Mouse (Mus musculus) neural tube, embryonic 15.5 days (tissue): ENCODE measurements around the gene Samd4. TPM values are rescaled to one million over a fixed set of nuclear protein-coding genes. Genes with fewer than 3 reads are reported as not detected.

Source experiments
- ATAC-seq: fragments of 200-750 bp; cut with Nextera tagmentation; 2 replicates; pipeline ENCODE4 v1.8.0; 2017; ENCODE audit warnings: mild to moderate bottlenecking, moderate TSS enrichment, moderate library complexity; ENCODE audit not compliant: low FRiP score
- H3K27ac ChIP-seq: fragments of 300-500 bp; sonication (generic); replicated peaks from 2 replicates; pipeline ENCODE4 v1.5.1; 2015; ENCODE audit warnings: mild to moderate bottlenecking, inconsistent platforms
- H3K27me3 ChIP-seq: fragments of 300-500 bp; sonication (generic); replicated peaks from 2 replicates; pipeline ENCODE4 v1.6.1; 2015; ENCODE audit warnings: inconsistent platforms
- H3K36me3 ChIP-seq: fragments of 300-500 bp; sonication (generic); 2 replicates; pipeline ENCODE4 v1.6.1; 2015; ENCODE audit warnings: inconsistent platforms
- H3K4me1 ChIP-seq: fragments of 300-500 bp; sonication (generic); 2 replicates; pipeline ENCODE4 v1.6.1; 2015; ENCODE audit warnings: inconsistent platforms
- H3K4me2 ChIP-seq: fragments of 300-500 bp; sonication (generic); 2 replicates; pipeline ENCODE4 v1.6.1; 2015; ENCODE audit warnings: inconsistent platforms, mild to moderate bottlenecking, moderate library complexity
- H3K4me3 ChIP-seq: fragments of 300-500 bp; sonication (generic); replicated peaks from 2 replicates; pipeline ENCODE4 v1.5.1; 2015; ENCODE audit warnings: mild to moderate bottlenecking, inconsistent platforms
- H3K9ac ChIP-seq: fragments of 300-500 bp; sonication (generic); replicated peaks from 2 replicates; pipeline ENCODE4 v1.6.1; 2015; ENCODE audit warnings: mild to moderate bottlenecking, inconsistent platforms
- H3K9me3 ChIP-seq: fragments of 300-500 bp; sonication (generic); replicated peaks from 2 replicates; pipeline ENCODE4 v1.6.1; 2016; ENCODE audit warnings: inconsistent platforms
- WGBS: fragments of 180-500 bp; shearing (Covaris S2); methylation state at CpG from one replicate; pipeline ENCODE4 v1.1.7; 2015; ENCODE audit warnings: mixed read lengths; 5-methylcytosine and 5-hydroxymethylcytosine counted together
- polyA plus RNA-seq: library from polyadenylated mRNA; unstranded; fragments of >200 nt; fragmentation: Nextera tagmentation; extraction: Ambion mirVana; gene quantifications from 2 replicates; pipeline ENCODE4 v1.2.1, GENCODE M21; 2015

Gene Samd4
- polyA plus RNA-seq, 1 experiment from 2014 or later: 5.1 TPM

- no peaks in the 10 kb centered on the region for H3K27me3 ChIP-seq
- no peak overlapping the region for H3K27ac ChIP-seq
- H3K9me3 ChIP-seq: no peaks in the 10 kb centered on the region
- H3K36me3 ChIP-seq: no peaks in the 10 kb centered on the region
- no peaks in the 10 kb centered on the region for H3K4me1 ChIP-seq
- WGBS: 81% methylated on average over 6 of the region's 6 CpGs
- no peak for ATAC-seq
- no peak overlapping the region for H3K9ac ChIP-seq
- H3K4me2 ChIP-seq: no peak overlapping the region
- H3K4me3 ChIP-seq: no peak overlapping the region
These were observed 31.7 kb downstream of the Samd4 start for GRCm38 (mm10) chr14:46914356-46914755.

GRCm38 (mm10) chr14:46915555-46915954 lies 32.9 kb downstream of the Samd4 start:
- Histone ChIP-seq H3K9me3 (no peaks in the 10 kb centered on the region), H3K27me3 (no peaks in the 10 kb centered on the region), H3K9ac (no peak overlapping the region), H3K4me1 (no peaks in the 10 kb centered on the region), H3K4me3 (no peak overlapping the region), H3K4me2 (no peak overlapping the region), H3K27ac (no peak overlapping the region), H3K36me3 (no peaks in the 10 kb centered on the region)
- ATAC-seq: no peak
- 73% methylated on average over 6 of the region's 6 CpGs for WGBS

GRCm38 (mm10) chr14:46916581-46916980 lies 33.9 kb downstream of the Samd4 start:
- WGBS: 77% methylated on average over 4 of the region's 4 CpGs
- no peak for ATAC-seq

GRCm38 (mm10) chr14:46917136-46917535 lies 34.5 kb downstream of the Samd4 start:
- no peak overlapping the region for H3K4me3 ChIP-seq
- no peaks in the 10 kb centered on the region for H3K27me3 ChIP-seq
- no peaks in the 10 kb centered on the region for H3K36me3 ChIP-seq
- no peak overlapping the region for H3K27ac ChIP-seq
- ATAC-seq: no peak
- WGBS: 89% methylated on average over 5 of the region's 5 CpGs
- no peak overlapping the region for H3K4me2 ChIP-seq
- H3K9me3 ChIP-seq: no peaks in the 10 kb centered on the region
- no peaks in the 10 kb centered on the region for H3K4me1 ChIP-seq
- no peak overlapping the region for H3K9ac ChIP-seq

More at GRCm38 (mm10) chr14:46916581-46916980, 33.9 kb downstream of the Samd4 start:
- Histone ChIP-seq H3K27me3 (no peaks in the 10 kb centered on the region), H3K9ac (no peak overlapping the region), H3K4me1 (no peaks in the 10 kb centered on the region), H3K4me3 (no peak overlapping the region), H3K27ac (no peak overlapping the region), H3K9me3 (no peaks in the 10 kb centered on the region), H3K4me2 (no peak overlapping the region), H3K36me3 (no peaks in the 10 kb centered on the region)

DNA sequence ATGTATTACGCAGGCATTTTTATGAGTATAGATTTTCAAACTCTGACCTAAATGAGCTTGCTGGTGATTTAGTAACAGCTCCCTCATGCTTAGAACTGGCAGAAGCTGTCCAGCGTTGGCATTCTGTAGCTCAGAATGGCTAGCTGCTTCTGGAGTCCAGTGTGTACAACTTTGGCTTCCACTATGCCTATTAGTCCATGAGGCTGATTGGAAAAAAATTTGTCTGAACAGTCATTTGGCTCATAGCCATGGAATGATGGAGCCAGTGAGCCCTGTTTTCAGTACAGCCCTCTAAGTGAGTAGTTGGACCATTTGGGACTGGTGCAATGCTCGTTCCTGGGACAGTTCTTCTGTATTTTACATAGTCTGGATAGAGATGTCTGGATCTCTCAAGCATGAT lies 34.9 kb downstream of the Samd4 start:
- no peaks in the 10 kb centered on the region for H3K27me3 ChIP-seq
- H3K4me1 ChIP-seq: no peaks in the 10 kb centered on the region
- H3K27ac ChIP-seq: no peak overlapping the region
- 92% methylated on average over 3 of the region's 3 CpGs for WGBS
- no peaks in the 10 kb centered on the region for H3K9me3 ChIP-seq
- ATAC-seq: no peak
- H3K36me3 ChIP-seq: no peaks in the 10 kb centered on the region
- H3K4me3 ChIP-seq: no peak overlapping the region
- H3K9ac ChIP-seq: no peak overlapping the region
- H3K4me2 ChIP-seq: no peak overlapping the region

GRCm38 (mm10) chr14:46920496-46920895 lies 37.8 kb downstream of the Samd4 start:
- WGBS: 85% methylated on average over 5 of the region's 5 CpGs
- no peaks in the 10 kb centered on the region for H3K4me1 ChIP-seq
- H3K36me3 ChIP-seq: no peaks in the 10 kb centered on the region
- no peaks in the 10 kb centered on the region for H3K9me3 ChIP-seq
- H3K4me2 ChIP-seq: no peak overlapping the region
- no peak overlapping the region for H3K4me3 ChIP-seq
- H3K27me3 ChIP-seq: no peaks in the 10 kb centered on the region
- H3K9ac ChIP-seq: no peak overlapping the region
- no peak overlapping the region for H3K27ac ChIP-seq
- ATAC-seq: no peak

DNA sequence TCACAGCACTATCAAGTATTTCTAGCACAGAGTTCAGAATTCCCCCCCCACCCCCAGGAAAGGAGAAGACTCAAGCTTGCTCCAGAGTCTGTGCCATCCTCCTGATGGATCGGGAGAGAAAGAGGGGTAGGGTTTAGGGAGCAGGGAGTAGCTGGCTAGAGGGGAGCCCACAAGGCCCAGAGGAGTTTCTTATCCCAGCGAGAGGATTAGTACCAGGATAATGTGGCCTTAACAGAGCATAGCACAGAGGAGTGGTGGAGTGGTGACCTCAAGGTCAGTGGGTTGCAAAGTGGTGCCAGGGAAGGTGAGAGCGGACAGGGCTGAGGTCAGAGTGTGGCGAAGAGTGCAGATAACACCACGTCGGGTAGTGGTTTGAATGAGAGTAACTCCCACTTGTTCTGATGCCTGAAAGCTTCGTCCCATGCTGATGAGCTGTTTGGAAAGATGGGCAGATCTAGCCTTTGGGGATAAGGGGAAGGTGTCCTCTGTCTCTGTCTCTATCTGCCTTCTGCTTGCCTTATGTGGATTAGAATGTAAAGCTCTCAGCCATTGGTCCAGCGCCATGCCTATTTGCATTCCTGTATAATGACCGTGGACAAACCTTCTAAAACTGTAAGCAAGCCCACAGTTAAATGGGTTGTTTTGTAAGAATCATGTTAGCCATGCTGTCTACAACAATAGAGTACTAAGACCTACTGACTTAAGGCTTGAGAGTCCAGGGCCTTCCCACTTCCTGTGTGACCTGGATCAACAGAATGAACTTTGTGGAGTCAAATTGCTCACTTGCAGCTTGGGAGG lies 38.7 kb downstream of the Samd4 start:
- Histone ChIP-seq H3K27me3 (no peaks in the 10 kb centered on the region), H3K36me3 (no peaks in the 10 kb centered on the region), H3K9ac (no peak overlapping the region), H3K4me2 (no peak overlapping the region), H3K4me3 (no peak overlapping the region), H3K9me3 (no peaks in the 10 kb centered on the region), H3K4me1 (no peaks in the 10 kb centered on the region), H3K27ac (no peak overlapping the region)
- 84% methylated on average over 9 of the region's 9 CpGs for WGBS
- no peak for ATAC-seq

DNA sequence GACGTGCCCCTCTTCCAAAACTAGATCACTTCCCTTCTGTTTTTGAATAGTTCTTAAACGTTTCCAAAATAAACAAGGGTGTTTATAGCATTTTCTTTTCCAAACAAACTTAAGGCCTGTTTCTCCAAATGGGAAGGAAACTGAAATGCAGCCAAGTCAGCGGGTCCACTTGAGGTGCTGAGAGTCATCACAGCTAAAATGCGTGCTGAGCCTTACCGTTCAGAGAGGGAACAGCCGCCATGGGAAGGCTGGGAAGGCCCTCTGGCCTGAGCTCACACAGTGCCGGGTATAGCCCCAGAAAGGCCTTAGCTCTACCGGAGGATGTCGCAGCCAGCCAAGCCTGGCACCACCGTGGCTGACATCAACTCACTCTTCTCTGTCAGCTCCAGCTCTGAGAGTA lies 41.3 kb downstream of the Samd4 start:
- no peak overlapping the region for H3K4me3 ChIP-seq
- no peaks in the 10 kb centered on the region for H3K36me3 ChIP-seq
- H3K4me1 ChIP-seq: no peaks in the 10 kb centered on the region
- H3K27ac ChIP-seq: no peak overlapping the region
- H3K9me3 ChIP-seq: no peaks in the 10 kb centered on the region
- H3K4me2 ChIP-seq: no peak overlapping the region
- no peak for ATAC-seq
- 77% methylated on average over 10 of the region's 10 CpGs for WGBS
- no peaks in the 10 kb centered on the region for H3K27me3 ChIP-seq
- no peak overlapping the region for H3K9ac ChIP-seq

DNA sequence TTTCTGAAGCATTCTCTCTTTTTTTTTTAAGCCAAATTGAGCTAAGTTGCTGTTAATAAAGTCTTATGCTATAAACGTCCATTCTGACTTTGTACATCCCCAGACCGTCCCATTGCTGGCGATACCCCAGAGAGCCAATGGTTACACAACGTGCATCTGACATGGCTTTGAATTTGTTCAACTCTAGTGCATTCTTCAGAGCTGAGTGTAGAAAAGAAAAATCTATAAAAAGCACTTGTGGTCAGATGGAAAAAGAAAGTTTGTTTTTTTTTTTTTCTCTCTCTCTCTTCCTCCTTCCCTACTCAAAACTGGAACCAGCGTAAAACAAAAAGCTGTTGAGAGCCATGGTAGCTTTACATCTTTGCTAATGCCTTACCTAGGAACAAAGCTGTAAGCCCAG lies 41.8 kb downstream of the Samd4 start:
- Histone ChIP-seq H3K36me3 (no peaks in the 10 kb centered on the region), H3K4me2 (no peak overlapping the region), H3K9ac (no peak overlapping the region), H3K9me3 (no peaks in the 10 kb centered on the region), H3K27me3 (no peaks in the 10 kb centered on the region), H3K4me1 (no peaks in the 10 kb centered on the region), H3K27ac (no peak overlapping the region), H3K4me3 (no peak overlapping the region)
- 83% methylated on average over 5 of the region's 5 CpGs for WGBS
- ATAC-seq: no peak

- Histone ChIP-seq H3K27me3 (no peaks in the 10 kb centered on the region), H3K9ac (no peak overlapping the region), H3K27ac (no peak overlapping the region), H3K9me3 (no peaks in the 10 kb centered on the region), H3K4me3 (no peak overlapping the region), H3K4me1 (peaks cover 5% of the 10 kb centered on the region; the same call in 1 of the 2 replicates), H3K4me2 (no peak overlapping the region), H3K36me3 (no peaks in the 10 kb centered on the region)
- ATAC-seq: no peak
- WGBS: 88% methylated on average over 6 of the region's 6 CpGs
These were observed 45.9 kb downstream of the Samd4 start for GRCm38 (mm10) chr14:46928556-46928955.

DNA sequence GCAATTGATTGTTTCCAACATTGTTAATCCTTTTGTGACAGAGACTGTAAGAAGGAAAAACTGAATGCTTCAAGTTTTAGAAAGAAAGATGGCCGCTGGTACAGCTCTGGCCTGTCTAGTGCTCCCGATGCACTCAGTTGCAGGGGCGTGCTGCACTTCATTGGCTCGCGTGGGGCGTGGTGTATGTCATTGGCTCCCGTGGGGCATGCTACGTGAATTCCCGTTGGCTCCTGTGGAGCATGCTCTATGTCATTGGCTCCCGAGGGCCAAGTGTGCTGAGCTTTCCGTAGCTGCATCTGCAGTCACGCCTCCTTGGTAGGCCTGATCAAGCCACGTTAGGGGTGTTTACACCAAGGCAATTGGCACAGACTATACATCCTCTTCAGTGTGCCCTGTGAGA lies 49.5 kb downstream of the Samd4 start:
- no peak overlapping the region for H3K4me2 ChIP-seq
- 88% methylated on average over 13 of the region's 13 CpGs for WGBS
- no peak for ATAC-seq
- H3K4me3 ChIP-seq: no peak overlapping the region
- no peaks in the 10 kb centered on the region for H3K36me3 ChIP-seq
- no peaks in the 10 kb centered on the region for H3K9me3 ChIP-seq
- H3K4me1 ChIP-seq: peaks cover 5% of the 10 kb centered on the region; the same call in 1 of the 2 replicates
- H3K9ac ChIP-seq: no peak overlapping the region
- H3K27me3 ChIP-seq: no peaks in the 10 kb centered on the region
- H3K27ac ChIP-seq: no peak overlapping the region

DNA sequence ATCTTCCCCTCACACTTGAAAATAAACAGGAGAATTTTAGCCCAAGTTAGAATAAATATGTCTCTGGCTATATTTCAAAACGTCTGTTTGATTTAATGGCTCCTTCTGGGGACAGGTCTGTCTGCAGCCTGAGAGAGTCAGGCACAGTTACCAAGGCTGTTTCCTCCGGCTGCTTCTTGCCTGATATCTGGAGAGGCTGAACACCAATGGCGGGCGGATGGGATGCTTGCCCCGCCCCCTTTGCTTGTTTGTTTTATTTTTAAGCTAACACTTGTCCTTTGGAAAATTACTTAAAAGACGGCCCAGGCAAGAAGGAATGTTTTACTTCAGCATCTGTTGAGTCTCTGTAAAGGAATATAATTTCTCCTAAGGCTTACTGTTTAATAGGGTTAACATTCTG lies 50.1 kb downstream of the Samd4 start:
- 67% methylated on average over 6 of the region's 6 CpGs for WGBS
- Histone ChIP-seq H3K9me3 (no peaks in the 10 kb centered on the region), H3K27me3 (no peaks in the 10 kb centered on the region), H3K4me3 (no peak overlapping the region), H3K4me1 (peaks cover 5% of the 10 kb centered on the region; the same call in 1 of the 2 replicates), H3K27ac (no peak overlapping the region), H3K4me2 (no peak overlapping the region), H3K9ac (no peak overlapping the region), H3K36me3 (no peaks in the 10 kb centered on the region)
- no peak for ATAC-seq
